Mouse (Mus musculus): Measurements from ENCODE around the gene Gm20605. TPM values are rescaled to one million over a fixed set of nuclear protein-coding genes. Genes with fewer than 3 reads are reported as not detected.

Gm20605 gene
- total and polyA plus RNA-seq, 3 experiments: 1.1 to 9.0 (median 1.1) TPM

- DNase-seq (ENCODE audit: extremely low read depth): no peak
Observed at GRCm38 (mm10) chr5:137663057-137663456, 34.1 kb downstream of the Gm20605 start.

GRCm38 (mm10) chr5:137668971-137669370 lies 40.0 kb downstream of the Gm20605 start:
- Histone ChIP-seq H3K4me1 (ENCODE audit: control insufficient read depth in 1 of 2, insufficient read depth in 2 of 2) (peaks cover 18 to 30% of the 10 kb centered on the region in 2 experiments), H3K4me2 (ENCODE audit: insufficient read depth, low read depth, poor library complexity, severe bottlenecking) (no peak overlapping the region), H3K27me3 (replicated peaks) (no peaks in the 10 kb centered on the region), H3K79me2 (replicated peaks; ENCODE audit: control insufficient read depth, extremely low read depth, insufficient read depth, poor library complexity, severe bottlenecking) (no peaks in the 10 kb centered on the region), H3K27ac (ENCODE audit: insufficient read depth, low read depth) (no peak overlapping the region), H3K9me3 (replicated peaks; ENCODE audit: low read length) (no peaks in the 10 kb centered on the region), H3K4me3 (replicated peaks in 1 of 3; ENCODE audit: low read depth in 2 of 3, low read length in 2 of 3, poor library complexity in 1 of 3) (no peak overlapping the region), H3K9ac (ENCODE audit: insufficient read depth, low read depth) (no peak overlapping the region), H3K36me3 (replicated peaks in 1 of 2; ENCODE audit: control insufficient read depth in 1 of 2, insufficient read depth in 1 of 2, low read length in 1 of 2) (peaks cover 15 to 47% of the 10 kb centered on the region in 2 experiments)
- in situ Hi-C loops (cut with MboI; ENCODE audit: low pct_ligation_motif_present, low pct_unique_long_range_greater_than_20kb, low sequenced_read_pairs) (no loop called here), dilution Hi-C loops (cut with MboI; ENCODE audit: extremely low pct_ligation_motif_present, extremely low pct_unique_long_range_greater_than_20kb, low sequenced_read_pairs) (no loop called here)
- no peak for DNase-seq (ENCODE audit: extremely low read depth)
- TF ChIP-seq RCOR1 (conservative IDR thresholded peaks at IDR 0.05; ENCODE audit: low read depth, low read length) (no peak), CHD1 (IDR thresholded peaks at IDR 0.05; ENCODE audit: low read depth, low read length) (no peak), E2F4 (IDR thresholded peaks at IDR 0.05; ENCODE audit: insufficient replicate concordance, low read depth, low read length) (no peak), PAX5 (IDR thresholded peaks at IDR 0.05; ENCODE audit: low read length) (no peak), MAFK (IDR thresholded peaks at IDR 0.05; ENCODE audit: insufficient replicate concordance, low read length) (no peak), HCFC1 (IDR thresholded peaks at IDR 0.05; ENCODE audit: low read depth, low read length) (no peak), MXI1 (IDR thresholded peaks at IDR 0.05; ENCODE audit: low read depth, low read length) (no peak), CHD2 (IDR thresholded peaks at IDR 0.05; ENCODE audit: low read length) (no peak), POLR2AphosphoS2 (IDR thresholded peaks at IDR 0.05; ENCODE audit: low read depth, low read length) (no peak), KAT2A (IDR thresholded peaks at IDR 0.05; ENCODE audit: insufficient replicate concordance, low read length) (no peak)

More at GRCm38 (mm10) chr5:137663057-137663456, 34.1 kb downstream of the Gm20605 start:
- no peak overlapping the region for H3K9ac ChIP-seq (ENCODE audit: insufficient read depth, low read depth)
- no peaks in the 10 kb centered on the region for H3K79me2 ChIP-seq (replicated peaks; ENCODE audit: control insufficient read depth, extremely low read depth, insufficient read depth, poor library complexity, severe bottlenecking)
- in situ Hi-C loops (cut with MboI; ENCODE audit: low pct_ligation_motif_present, low pct_unique_long_range_greater_than_20kb, low sequenced_read_pairs) (no loop called here), dilution Hi-C loops (cut with MboI; ENCODE audit: extremely low pct_ligation_motif_present, extremely low pct_unique_long_range_greater_than_20kb, low sequenced_read_pairs) (no loop called here)
- no peak overlapping the region for H3K27ac ChIP-seq (ENCODE audit: insufficient read depth, low read depth)
- TF ChIP-seq MEF2A (IDR thresholded peaks at IDR 0.05; ENCODE audit: borderline replicate concordance, low read depth, low read length) (no peak), ZNF384 (IDR thresholded peaks at IDR 0.05; ENCODE audit: low read depth, low read length) (no peak), SIN3A (IDR thresholded peaks at IDR 0.05; ENCODE audit: low read length) (no peak), HCFC1 (IDR thresholded peaks at IDR 0.05; ENCODE audit: low read depth, low read length) (no peak), USF1 (IDR thresholded peaks at IDR 0.05; ENCODE audit: low read depth, low read length) (no peak), USF2 (conservative IDR thresholded peaks at IDR 0.05; ENCODE audit: low read depth, low read length) (no peak)
- no peak overlapping the region for H3K4me3 ChIP-seq (replicated peaks in 1 of 3; ENCODE audit: low read depth in 2 of 3, low read length in 2 of 3, poor library complexity in 1 of 3)
- no peak overlapping the region for H3K4me2 ChIP-seq (ENCODE audit: insufficient read depth, low read depth, poor library complexity, severe bottlenecking)
- peaks cover 31 to 82% of the 10 kb centered on the region in 2 experiments for H3K36me3 ChIP-seq (replicated peaks in 1 of 2; ENCODE audit: control insufficient read depth in 1 of 2, insufficient read depth in 1 of 2, low read length in 1 of 2)
- H3K27me3 ChIP-seq (replicated peaks): no peaks in the 10 kb centered on the region
- H3K9me3 ChIP-seq (replicated peaks; ENCODE audit: low read length): no peaks in the 10 kb centered on the region
- 0 out of 4 replicates have a peak, but pooled peaks cover 0 to 3% of the 10 kb centered on the region in 2 experiments for H3K4me1 ChIP-seq (ENCODE audit: control insufficient read depth in 1 of 2, insufficient read depth in 2 of 2)

Data from CH12.LX (cell line).